8 mouse cellular contexts compared by ENCODE assay signal in the genomic region with DNA sequence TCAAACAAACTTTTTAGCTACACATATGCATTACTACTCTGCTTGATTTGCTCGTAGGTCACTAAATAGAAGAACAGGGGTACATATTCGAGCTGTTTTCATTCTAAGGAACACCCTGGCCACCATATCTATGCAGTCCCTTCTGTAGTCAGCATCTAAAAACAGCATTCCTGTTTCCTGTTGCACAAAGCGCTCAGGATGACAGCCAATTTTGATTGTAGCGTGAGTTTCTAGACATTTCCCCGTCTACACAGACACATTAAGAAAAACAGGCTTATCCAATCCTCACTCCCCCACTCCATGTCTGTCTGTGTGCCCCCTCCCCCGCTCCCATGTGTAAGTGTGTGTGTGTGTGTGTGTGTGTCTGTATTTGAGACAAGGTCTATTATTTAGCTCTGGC. TPM values are rescaled to one million over a fixed set of nuclear protein-coding genes. Genes with fewer than 3 reads are reported as not detected.
DNase-seq lines count a peak whose midpoint lies in the region; ATAC-seq and TF ChIP-seq lines count a peak whose summit lies in the region.

No protein-coding gene starts in this region.

- H3K9ac ChIP-seq in hindbrain, embryonic 12.5 days: peak overlapping the region; percentile 76; the same call in 1 of the 2 replicates
- H3K9ac ChIP-seq in liver, embryonic 16.5 days (ENCODE audit: low read depth, low read length): no peak overlapping the region; the same call in 1 of the 2 replicates

- peak overlapping the region; percentile 77 for H3K4me2 ChIP-seq in hindbrain, embryonic 12.5 days (replicated peaks)
- peak overlapping the region; percentile 88 for H3K4me2 ChIP-seq in liver, embryonic 16.5 days (ENCODE audit: low read depth, low read length)

- peak; percentile 6 for DNase-seq in CD4-positive, CD25-positive, alpha-beta regulatory T cell, adult 2 months (ENCODE audit: low read depth, low spot score)
- no peak for DNase-seq in frontal cortex, postnatal 36 days (ENCODE audit: low spot score in 2 of 2)
- no peak for DNase-seq in urinary bladder, postnatal 14 days (ENCODE audit: low spot score)

- no peaks in the 10 kb centered on the region for H3K9me3 ChIP-seq in hindbrain, embryonic 12.5 days (replicated peaks)
- H3K9me3 ChIP-seq in liver, embryonic 16.5 days (replicated peaks; ENCODE audit: control insufficient read depth, low read length): no peaks in the 10 kb centered on the region

- 87% methylated on average over 6 of the region's 6 CpGs for WGBS in hindbrain, embryonic 12.5 days
- 34% methylated on average over 6 of the region's 6 CpGs for WGBS in liver, embryonic 16.5 days (ENCODE audit: insufficient replicate concordance)

- peak overlapping the region; percentile 95 for H3K4me3 ChIP-seq in cortical plate, adult 2 months (ENCODE audit: insufficient read depth, low read length)
- peak overlapping the region; percentile 74; the same call in 1 of the 2 replicates for H3K4me3 ChIP-seq in hindbrain, embryonic 12.5 days
- peak overlapping the region; percentile 82 for H3K4me3 ChIP-seq in liver, embryonic 16.5 days (ENCODE audit: low read depth, low read length)

- no peak for TF ChIP-seq POLR2A in cortical plate, adult 2 months (IDR thresholded peaks at IDR 0.05; ENCODE audit: extremely low read depth, insufficient read depth, low read length)

- H3K27ac ChIP-seq in cortical plate, adult 2 months (ENCODE audit: insufficient read depth, low read length): peak overlapping the region; percentile 53; the same call in 1 of the 2 replicates
- H3K27ac ChIP-seq in hindbrain, embryonic 12.5 days: no peak overlapping the region
- H3K27ac ChIP-seq in liver, embryonic 16.5 days (ENCODE audit: low read length): no peak overlapping the region

- no peak for TF ChIP-seq CTCF in cortical plate, adult 2 months (IDR thresholded peaks at IDR 0.05; ENCODE audit: extremely low read depth, insufficient read depth, low read length)

- H3K4me1 ChIP-seq in cortical plate, adult 2 months (ENCODE audit: control insufficient read depth, insufficient read depth, low read length): no peaks in the 10 kb centered on the region
- peaks cover 11% of the 10 kb centered on the region for H3K4me1 ChIP-seq in hindbrain, embryonic 12.5 days
- H3K4me1 ChIP-seq in liver, embryonic 16.5 days (ENCODE audit: control insufficient read depth, low read depth, low read length): peaks cover 25% of the 10 kb centered on the region

- no peaks in the 10 kb centered on the region for H3K27me3 ChIP-seq in hindbrain, embryonic 12.5 days
- no peaks in the 10 kb centered on the region for H3K27me3 ChIP-seq in liver, embryonic 16.5 days (ENCODE audit: control insufficient read depth, insufficient read depth, low read depth, low read length)

- no peak for ATAC-seq in CD4-positive, CD25-positive, alpha-beta regulatory T cell, adult 4 months
- ATAC-seq in hindbrain, embryonic 12.5 days (ENCODE audit: low FRiP score): no peak
- no peak for ATAC-seq in liver, embryonic 16.5 days (ENCODE audit: low read depth)
- no peak for ATAC-seq in monocyte, adult 5-6 weeks (replicated peaks; ENCODE audit: insufficient number of reproducible peaks, low FRiP score, low TSS enrichment, poor library complexity, severe bottlenecking)

- peaks cover 33% of the 10 kb centered on the region for H3K36me3 ChIP-seq in hindbrain, embryonic 12.5 days
- no peaks in the 10 kb centered on the region; the same call in 1 of the 2 replicates for H3K36me3 ChIP-seq in liver, embryonic 16.5 days (ENCODE audit: control insufficient read depth, insufficient read depth)

RNA-seq across cellular contexts. Expression of gene Zfp715, which starts 1.5 kb away (rescaled TPM):
- 10 to 100 TPM; 15.3 to 18.5 TPM for polyA plus RNA-seq in CD4-positive, CD25-positive, alpha-beta regulatory T cell, adult 4 months (2017; shearing (Covaris generic))
- 15.3 and 15.4 TPM in 2 replicates for polyA plus RNA-seq in cortical plate, adult 2 months (2012; rRNA removed)
- polyA plus RNA-seq in hindbrain, embryonic 12.5 days (2016; fragmentation: Nextera tagmentation; extraction: Ambion mirVana): 15.8 and 18.1 TPM in 2 replicates
- 4.5 and 4.9 TPM in 2 replicates for polyA plus RNA-seq in liver, embryonic 16.5 days (2015; fragmentation: Nextera tagmentation; extraction: Ambion mirVana)
- total RNA-seq in monocyte, adult 5-6 weeks (2017): 21.8 to 30.9 TPM (median 27.9 TPM) in 3 replicates

RNA-seq across cellular contexts. Expression of gene Siglecf, which starts 39.5 kb away (rescaled TPM):
- polyA plus RNA-seq in CD4-positive, CD25-positive, alpha-beta regulatory T cell, adult 4 months (2017; shearing (Covaris generic)): not detected
- 0.44 and 1.1 TPM in 2 replicates for polyA plus RNA-seq in cortical plate, adult 2 months (2012; rRNA removed)
- polyA plus RNA-seq in hindbrain, embryonic 12.5 days (2016; fragmentation: Nextera tagmentation; extraction: Ambion mirVana): 0.09 TPM in 1 of 2 replicates, not detected in the other
- polyA plus RNA-seq in liver, embryonic 16.5 days (2015; fragmentation: Nextera tagmentation; extraction: Ambion mirVana): 1.8 and 1.9 TPM in 2 replicates
- total RNA-seq in monocyte, adult 5-6 weeks (2017): 0.78 to 26.1 TPM (median 21.4 TPM) in 3 replicates
